Mouse (Mus musculus): ENCODE results near the gene Il12rb1.

GRCm38 (mm10) chr8:70808955-70809701, 879 bp downstream of the Il12rb1 start:
- TF ChIP-seq POLR2A (IDR thresholded peaks at IDR 0.05; ENCODE audit: insufficient read depth, low read depth, low read length) (no peak), CTCF (IDR thresholded peaks at IDR 0.05) (no peak)
